Mouse (Mus musculus) heart, embryonic 11.5 days (tissue): ENCODE measurements around the gene Trp73. TPM values are rescaled to one million over a fixed set of nuclear protein-coding genes. Genes with fewer than 3 reads are reported as not detected.

ENCODE experiments used
- ATAC-seq: fragments of 200-750 bp; cut with Nextera tagmentation; replicated peaks from 2 replicates; pipeline ENCODE4 v1.8.0; 2017; ENCODE audit warnings: moderate library complexity; ENCODE audit not compliant: insufficient number of reproducible peaks, low FRiP score, low TSS enrichment
- H3K27ac ChIP-seq: fragments of 300-500 bp; sonication (generic); 2 replicates; pipeline ENCODE4 v1.5.1; 2014; ENCODE audit warnings: mild to moderate bottlenecking, low read depth, low read length
- H3K27me3 ChIP-seq: fragments of 300-500 bp; sonication (generic); 2 replicates; pipeline ENCODE4 v1.6.1; 2014; ENCODE audit warnings: mild to moderate bottlenecking, low read length, mixed read lengths; ENCODE audit not compliant: control insufficient read depth, insufficient read depth
- H3K36me3 ChIP-seq: fragments of 300-500 bp; sonication (generic); 2 replicates; pipeline ENCODE4 v1.6.1; 2014; ENCODE audit warnings: mild to moderate bottlenecking, low read length, moderate library complexity, mixed read lengths; ENCODE audit not compliant: control insufficient read depth, insufficient read depth
- H3K4me1 ChIP-seq: fragments of 300-500 bp; sonication (generic); 2 replicates; pipeline ENCODE4 v1.6.1; 2014; ENCODE audit warnings: low read length; ENCODE audit not compliant: control insufficient read depth, insufficient read depth
- H3K4me2 ChIP-seq: fragments of 300-500 bp; sonication (generic); 2 replicates; pipeline ENCODE4 v1.6.1; 2014; ENCODE audit warnings: mild to moderate bottlenecking, moderate library complexity
- H3K4me3 ChIP-seq: fragments of 300-500 bp; sonication (generic); 2 replicates; pipeline ENCODE4 v1.5.1; 2014; ENCODE audit warnings: low read depth, low read length
- H3K9ac ChIP-seq: fragments of 300-500 bp; sonication (generic); 2 replicates; pipeline ENCODE4 v1.6.1; 2014; ENCODE audit warnings: mild to moderate bottlenecking, low read depth, low read length, moderate library complexity
- H3K9me3 ChIP-seq: fragments of 300-500 bp; sonication (generic); replicated peaks from 2 replicates; pipeline ENCODE4 v1.6.1; 2016; ENCODE audit warnings: low read length; ENCODE audit not compliant: control insufficient read depth
- WGBS: fragments of 180-500 bp; shearing (Covaris S2); extraction: QIAGEN DNeasy Blood & Tissue Kit; methylation state at CpG from one replicate; pipeline ENCODE4 v1.1.7; 2014; ENCODE audit not compliant: insufficient replicate concordance; 5-methylcytosine and 5-hydroxymethylcytosine counted together
- polyA plus RNA-seq: library from polyadenylated mRNA; unstranded; fragments of >200 nt; fragmentation: Nextera tagmentation; extraction: Ambion mirVana; gene quantifications from 2 replicates; pipeline ENCODE4 v1.2.1, GENCODE M21; 2014

Trp73 gene
- polyA plus RNA-seq, 1 experiment from 2014 or later: not detected

GRCm38 (mm10) chr4:154140213-154141008 is 403 bp upstream of the Trp73 start:
- WGBS: 2% methylated on average over 41 of the region's 46 CpGs
- Histone ChIP-seq H3K27ac (no peak overlapping the region), H3K36me3 (no peaks in the 10 kb centered on the region), H3K4me2 (peak overlapping the region; percentile 96), H3K27me3 (peaks cover 58% of the 10 kb centered on the region), H3K4me1 (peaks cover 12% of the 10 kb centered on the region), H3K4me3 (peak overlapping the region; percentile 39), H3K9me3 (no peaks in the 10 kb centered on the region), H3K9ac (peak overlapping the region; percentile 28)
- ATAC-seq: no peak

GRCm38 (mm10) chr4:154139671-154140181 is 282 bp downstream of the Trp73 start:
- no peaks in the 10 kb centered on the region for H3K9me3 ChIP-seq
- H3K4me2 ChIP-seq: peak overlapping the region; percentile 96
- peak overlapping the region; percentile 39 for H3K4me3 ChIP-seq
- peaks cover 12% of the 10 kb centered on the region for H3K4me1 ChIP-seq
- ATAC-seq: no peak
- H3K27me3 ChIP-seq: peaks cover 63% of the 10 kb centered on the region
- H3K9ac ChIP-seq: peak overlapping the region; percentile 28; the same call in 1 of the 2 replicates
- no peaks in the 10 kb centered on the region for H3K36me3 ChIP-seq
- under 1% methylated on average over 45 of the region's 59 CpGs for WGBS
- H3K27ac ChIP-seq: no peak overlapping the region

GRCm38 (mm10) chr4:154137139-154137538 is 2.9 kb downstream of the Trp73 start:
- Histone ChIP-seq H3K4me2 (no peak overlapping the region), H3K4me3 (no peak overlapping the region), H3K9me3 (no peaks in the 10 kb centered on the region), H3K9ac (no peak overlapping the region), H3K27ac (no peak overlapping the region), H3K4me1 (peaks cover 6% of the 10 kb centered on the region; the same call in 1 of the 2 replicates), H3K27me3 (peaks cover 69% of the 10 kb centered on the region), H3K36me3 (no peaks in the 10 kb centered on the region)
- ATAC-seq: no peak
- WGBS: 59% methylated on average over 5 of the region's 5 CpGs

- Histone ChIP-seq H3K4me1 (peaks cover 3% of the 10 kb centered on the region; the same call in 1 of the 2 replicates), H3K27me3 (peaks cover 54% of the 10 kb centered on the region), H3K27ac (no peak overlapping the region), H3K4me3 (no peak overlapping the region), H3K9me3 (no peaks in the 10 kb centered on the region), H3K4me2 (no peak overlapping the region), H3K36me3 (no peaks in the 10 kb centered on the region), H3K9ac (no peak overlapping the region)
- ATAC-seq: no peak; the same call in 1 of the 2 replicates
- 60% methylated on average over 4 of the region's 4 CpGs for WGBS
These were observed 5.2 kb downstream of the Trp73 start for GRCm38 (mm10) chr4:154134803-154135202.

GRCm38 (mm10) chr4:154131894-154132293 is 8.1 kb downstream of the Trp73 start:
- ATAC-seq: no peak
- Histone ChIP-seq H3K27me3 (peaks cover 30% of the 10 kb centered on the region), H3K9me3 (no peaks in the 10 kb centered on the region), H3K4me3 (no peak overlapping the region), H3K4me2 (no peak overlapping the region), H3K9ac (no peak overlapping the region), H3K4me1 (no peaks in the 10 kb centered on the region), H3K36me3 (no peaks in the 10 kb centered on the region), H3K27ac (no peak overlapping the region)
- WGBS: 78% methylated on average over 4 of the region's 4 CpGs

GRCm38 (mm10) chr4:154129950-154130349 is 10.1 kb downstream of the Trp73 start:
- no peak for ATAC-seq

GRCm38 (mm10) chr4:154127273-154127672 is 12.7 kb downstream of the Trp73 start:
- H3K27me3 ChIP-seq: peaks cover 35% of the 10 kb centered on the region
- no peak overlapping the region for H3K27ac ChIP-seq
- no peaks in the 10 kb centered on the region for H3K9me3 ChIP-seq
- 75% methylated on average over 3 of the region's 3 CpGs for WGBS
- H3K36me3 ChIP-seq: no peaks in the 10 kb centered on the region
- H3K4me2 ChIP-seq: no peak overlapping the region
- no peaks in the 10 kb centered on the region for H3K4me1 ChIP-seq
- no peak for ATAC-seq
- no peak overlapping the region for H3K4me3 ChIP-seq
- no peak overlapping the region for H3K9ac ChIP-seq

More at GRCm38 (mm10) chr4:154129950-154130349, 10.1 kb downstream of the Trp73 start:
- Histone ChIP-seq H3K9ac (no peak overlapping the region), H3K4me3 (no peak overlapping the region), H3K4me1 (no peaks in the 10 kb centered on the region), H3K27ac (no peak overlapping the region), H3K9me3 (no peaks in the 10 kb centered on the region), H3K36me3 (no peaks in the 10 kb centered on the region), H3K27me3 (peaks cover 27% of the 10 kb centered on the region), H3K4me2 (no peak overlapping the region)

- no peak for ATAC-seq
- no peak overlapping the region for H3K4me3 ChIP-seq
- H3K4me1 ChIP-seq: no peaks in the 10 kb centered on the region
- H3K9me3 ChIP-seq: no peaks in the 10 kb centered on the region
- no peak overlapping the region for H3K4me2 ChIP-seq
- no peak overlapping the region for H3K27ac ChIP-seq
- WGBS: 64% methylated on average over 5 of the region's 5 CpGs
- H3K36me3 ChIP-seq: no peaks in the 10 kb centered on the region
- H3K9ac ChIP-seq: no peak overlapping the region
- H3K27me3 ChIP-seq: peaks cover 38% of the 10 kb centered on the region
These were observed 14.8 kb downstream of the Trp73 start for GRCm38 (mm10) chr4:154125202-154125601.

GRCm38 (mm10) chr4:154123553-154123952 is 16.5 kb downstream of the Trp73 start:
- Histone ChIP-seq H3K36me3 (no peaks in the 10 kb centered on the region), H3K27me3 (peaks cover 35% of the 10 kb centered on the region), H3K4me2 (no peak overlapping the region), H3K9me3 (no peaks in the 10 kb centered on the region), H3K4me1 (no peaks in the 10 kb centered on the region), H3K9ac (no peak overlapping the region), H3K4me3 (no peak overlapping the region), H3K27ac (no peak overlapping the region)
- 75% methylated on average over 6 of the region's 6 CpGs for WGBS
- no peak for ATAC-seq
